Mouse (Mus musculus): Measurements from ENCODE around the gene Gm14393.
"Not testable (repeated sequence)": the region's sequence is repeated elsewhere in the genome, so short reads cannot be mapped to it uniquely, and the experiment has no call there.

Gene Gm14393

GRCm38 (mm10) chr2:175067681-175068261 is at the start of gene Gm14393:
Gene Gm14393 (minus strand): TSS chr2:175067781.
- DNase-seq (ENCODE audit: low spot score in 2 of 2) = not testable (repeated sequence)

GRCm38 (mm10) chr2:175044268-175044667 is 23.3 kb downstream of the Gm14393 start:
- DNase-seq (ENCODE audit: low spot score in 2 of 2) = not testable (repeated sequence)
